Mouse (Mus musculus) midbrain, postnatal 0 days (tissue): ENCODE results near the gene Ofd1. TPM values are rescaled to one million over a fixed set of nuclear protein-coding genes. Genes with fewer than 3 reads are reported as not detected.

Experiments used
- ATAC-seq: fragments of 200-750 bp; cut with Nextera tagmentation; 2 replicates; pipeline ENCODE4 v1.8.0; 2017; ENCODE audit warnings: moderate number of reproducible peaks, mild to moderate bottlenecking, moderate TSS enrichment, moderate library complexity; ENCODE audit not compliant: low FRiP score
- DNase-seq: peaks from one replicate; pipeline ENCODE4 v3.0.0-alpha.2; 2015; ENCODE audit warnings: low spot score
- H3K27ac ChIP-seq: fragments of 300-500 bp; sonication (generic); 2 replicates; pipeline ENCODE4 v1.5.1; 2014; ENCODE audit warnings: low read depth, mild to moderate bottlenecking, low read length, mixed read lengths
- H3K27me3 ChIP-seq: fragments of 300-500 bp; sonication (generic); 2 replicates; pipeline ENCODE4 v1.6.1; 2014; ENCODE audit warnings: low read length, control low read depth, mixed read lengths; ENCODE audit not compliant: insufficient read depth
- H3K36me3 ChIP-seq: fragments of 300-500 bp; sonication (generic); 2 replicates; pipeline ENCODE4 v1.6.1; 2014; ENCODE audit warnings: low read length, control low read depth, mixed read lengths; ENCODE audit not compliant: insufficient read depth
- H3K4me1 ChIP-seq: fragments of 300-500 bp; sonication (generic); 2 replicates; pipeline ENCODE4 v1.6.1; 2014; ENCODE audit warnings: mild to moderate bottlenecking, control low read depth, antibody characterized with exemption, low read length, mixed read lengths; ENCODE audit not compliant: insufficient read depth
- H3K4me2 ChIP-seq: fragments of 300-500 bp; sonication (generic); 2 replicates; pipeline ENCODE4 v1.6.1; 2014; ENCODE audit warnings: low read depth, mild to moderate bottlenecking, low read length, mixed read lengths; ENCODE audit not compliant: poor library complexity, severe bottlenecking
- H3K4me3 ChIP-seq: fragments of 300-500 bp; sonication (generic); 2 replicates; pipeline ENCODE4 v1.5.1; 2014; ENCODE audit warnings: low read depth, mild to moderate bottlenecking, low read length, moderate library complexity
- H3K9ac ChIP-seq: fragments of 300-500 bp; sonication (generic); replicated peaks from 2 replicates; pipeline ENCODE4 v1.6.1; 2014; ENCODE audit warnings: mild to moderate bottlenecking, low read length, moderate library complexity, mixed read lengths; ENCODE audit not compliant: poor library complexity, severe bottlenecking
- H3K9me3 ChIP-seq: fragments of 300-500 bp; sonication (generic); 2 replicates; pipeline ENCODE4 v1.6.1; 2016; ENCODE audit warnings: low read length, control low read depth
- CTCF ChIP-seq: IDR thresholded peaks from 2 replicates; pipeline ENCODE4 v1.5.1; 2016; ENCODE audit warnings: antibody characterized with exemption, mild to moderate bottlenecking
- WGBS: fragments of 180-500 bp; shearing (Covaris S2); extraction: QIAGEN DNeasy Blood & Tissue Kit; methylation state at CpG from one replicate; pipeline ENCODE4 v1.1.7; 2014; 5-methylcytosine and 5-hydroxymethylcytosine counted together
- polyA plus RNA-seq: library from polyadenylated mRNA; unstranded; fragments of >200 nt; fragmentation: Nextera tagmentation; extraction: Ambion mirVana; gene quantifications from 2 replicates; pipeline ENCODE4 v1.2.1, GENCODE M21; 2015
- total RNA-seq: library from RNA; depleted of rRNA; stranded (reverse); fragments of >200 nt; gene quantifications from 2 replicates; pipeline ENCODE4 v1.2.3, GENCODE M21; 2014; rRNA removed

The Ofd1 gene
- total RNA-seq = 5.3 and 8.0 TPM in 2 replicates
- 6.4 and 6.7 TPM in 2 replicates for polyA plus RNA-seq

GRCm38 (mm10) chrX:166440616-166441063 lies at the start of gene Ofd1:
Gene Ofd1 (minus strand): TSS chrX:166440704.
- peak; percentile 99 for ATAC-seq

GRCm38 (mm10) chrX:166479365-166479983 lies 39.0 kb upstream of the Ofd1 start, which contains the start of gene Rab9:
Gene Rab9 (minus strand): TSS chrX:166479867.
- DNase-seq (peak; percentile 94), ATAC-seq (peak; percentile 99)
- no peak for TF ChIP-seq CTCF
- Histone ChIP-seq H3K27me3 (no peaks in the 10 kb centered on the region), H3K36me3 (no peaks in the 10 kb centered on the region), H3K27ac (peak within 1 kb of the TSS; percentile 76), H3K4me1 (no peaks in the 10 kb centered on the region), H3K4me2 (peak within 1 kb of the TSS; percentile 57), H3K9ac (peak within 1 kb of the TSS; percentile 68), H3K4me3 (peak within 1 kb of the TSS; percentile 54), H3K9me3 (no peaks in the 10 kb centered on the region)
- 17% methylated on average over 40 of the region's 41 CpGs for WGBS

More at GRCm38 (mm10) chrX:166440616-166441063, at the start of gene Ofd1:
- H3K4me3 ChIP-seq = peak within 1 kb of the TSS; percentile 58
- H3K27me3 ChIP-seq = no peaks in the 10 kb centered on the region; the same call in 1 of the 2 replicates
- H3K36me3 ChIP-seq = peaks cover 2% of the 10 kb centered on the region; the same call in 1 of the 2 replicates
- H3K9me3 ChIP-seq = no peaks in the 10 kb centered on the region
- TF ChIP-seq CTCF = no peak
- H3K9ac ChIP-seq = peak within 1 kb of the TSS; percentile 71
- peak; percentile 93 for DNase-seq
- H3K4me1 ChIP-seq = no peaks in the 10 kb centered on the region; the same call in 1 of the 2 replicates
- H3K4me2 ChIP-seq = peak within 1 kb of the TSS; percentile 54
- 13% methylated on average over 37 of the region's 44 CpGs for WGBS
- peak within 1 kb of the TSS; percentile 87 for H3K27ac ChIP-seq

DNA sequence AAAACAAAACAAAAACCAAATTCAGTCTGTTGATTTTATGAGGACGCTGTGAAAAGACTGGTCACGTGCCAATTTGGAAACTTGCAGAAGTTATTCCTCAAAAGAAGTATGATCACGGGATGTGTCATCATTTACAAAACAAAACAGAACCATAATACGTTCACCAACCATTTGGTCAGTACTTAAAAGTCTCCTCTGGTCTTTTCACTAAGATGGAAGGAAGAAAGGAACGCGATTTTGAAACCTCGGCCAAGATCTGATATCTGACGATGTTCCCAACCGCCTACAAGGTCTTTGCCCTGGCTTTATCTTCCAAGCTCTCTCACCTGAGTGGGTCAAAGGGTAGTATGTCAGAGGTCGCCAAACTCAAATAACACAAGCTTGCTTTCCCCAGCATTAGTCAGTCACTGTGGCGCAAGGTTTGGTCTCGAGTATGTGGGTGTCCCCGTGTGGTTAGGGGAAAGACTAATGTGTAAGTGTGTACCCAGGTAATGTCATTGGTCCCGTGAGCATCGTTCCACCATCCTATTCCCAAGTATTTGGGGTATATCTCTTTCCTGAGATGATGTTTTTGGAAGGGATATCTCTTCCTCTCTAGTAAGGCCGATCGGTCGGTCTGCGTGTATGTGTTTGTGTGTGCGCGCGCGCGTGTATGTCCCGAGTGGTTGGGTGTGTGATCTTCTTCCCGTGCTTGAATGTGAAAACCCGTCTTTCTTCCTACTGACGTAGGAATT lies 38.3 kb upstream of the Ofd1 start:
- peak overlapping the region; percentile 57 for H3K4me2 ChIP-seq
- peak; percentile 53 for ATAC-seq
- WGBS = 20% methylated on average over 28 of the region's 28 CpGs

DNA sequence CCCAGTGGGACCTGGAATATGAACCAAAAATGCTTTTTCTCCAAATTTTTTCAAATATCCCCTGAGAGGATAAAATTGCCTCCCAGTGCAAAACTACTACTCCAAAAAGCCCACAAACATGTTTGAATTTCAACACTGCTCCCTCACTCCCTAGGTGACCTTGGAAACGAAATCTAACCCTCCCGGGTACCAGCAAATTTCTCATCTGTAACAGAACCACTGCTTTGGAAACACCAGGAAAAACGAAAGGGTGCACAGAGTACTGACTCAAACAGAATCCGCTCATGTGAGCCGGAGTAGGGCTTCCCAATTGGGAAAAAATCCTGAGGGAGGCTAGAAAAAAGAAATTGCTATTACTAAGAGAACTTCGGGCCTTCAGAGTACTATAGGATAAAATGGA lies 36.9 kb upstream of the Ofd1 start:
- WGBS = 65% methylated on average over 6 of the region's 6 CpGs
- Histone ChIP-seq H3K27me3 (no peaks in the 10 kb centered on the region), H3K9ac (no peak overlapping the region), H3K4me1 (no peaks in the 10 kb centered on the region), H3K36me3 (no peaks in the 10 kb centered on the region), H3K9me3 (no peaks in the 10 kb centered on the region), H3K4me3 (no peak overlapping the region), H3K4me2 (peak overlapping the region; percentile 57), H3K27ac (no peak overlapping the region)
- no peak for TF ChIP-seq CTCF
- ATAC-seq (no peak), DNase-seq (no peak)

More for the DNA sequence above, 38.3 kb upstream of the Ofd1 start:
- Histone ChIP-seq H3K27me3 (no peaks in the 10 kb centered on the region), H3K27ac (peak overlapping the region; percentile 76), H3K36me3 (no peaks in the 10 kb centered on the region), H3K9ac (peak overlapping the region; percentile 68), H3K4me1 (no peaks in the 10 kb centered on the region), H3K4me3 (peak overlapping the region; percentile 54), H3K9me3 (no peaks in the 10 kb centered on the region)
- DNase-seq = peak; percentile 0
- no peak for TF ChIP-seq CTCF

DNA sequence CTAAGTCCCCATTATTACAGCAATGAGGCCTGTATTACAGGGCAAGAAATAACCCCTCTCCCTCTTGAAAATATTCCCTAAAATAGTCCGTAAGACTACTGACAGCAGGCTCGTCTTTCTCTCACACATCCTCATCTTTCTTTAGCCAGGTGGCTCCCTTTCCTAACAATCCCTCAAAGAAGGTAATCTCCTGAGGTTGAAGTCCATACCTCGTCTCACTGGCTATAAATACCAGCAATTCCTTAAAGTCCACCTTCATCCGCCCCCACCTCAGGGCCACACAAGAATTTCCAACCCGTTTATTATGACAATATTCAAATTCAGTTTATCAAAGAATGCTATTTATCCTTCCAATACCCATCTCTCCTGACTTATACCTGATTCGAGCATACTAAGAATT lies 32.1 kb upstream of the Ofd1 start:
- no peak overlapping the region for H3K27ac ChIP-seq
- no peaks in the 10 kb centered on the region for H3K9me3 ChIP-seq
- no peak overlapping the region for H3K4me3 ChIP-seq
- DNase-seq (no peak), ATAC-seq (no peak)
- H3K4me2 ChIP-seq = no peak overlapping the region
- H3K9ac ChIP-seq = no peak overlapping the region
- H3K36me3 ChIP-seq = no peaks in the 10 kb centered on the region
- WGBS = 88% methylated on average over 6 of the region's 6 CpGs
- no peak for TF ChIP-seq CTCF
- H3K27me3 ChIP-seq = no peaks in the 10 kb centered on the region
- H3K4me1 ChIP-seq = no peaks in the 10 kb centered on the region

DNA sequence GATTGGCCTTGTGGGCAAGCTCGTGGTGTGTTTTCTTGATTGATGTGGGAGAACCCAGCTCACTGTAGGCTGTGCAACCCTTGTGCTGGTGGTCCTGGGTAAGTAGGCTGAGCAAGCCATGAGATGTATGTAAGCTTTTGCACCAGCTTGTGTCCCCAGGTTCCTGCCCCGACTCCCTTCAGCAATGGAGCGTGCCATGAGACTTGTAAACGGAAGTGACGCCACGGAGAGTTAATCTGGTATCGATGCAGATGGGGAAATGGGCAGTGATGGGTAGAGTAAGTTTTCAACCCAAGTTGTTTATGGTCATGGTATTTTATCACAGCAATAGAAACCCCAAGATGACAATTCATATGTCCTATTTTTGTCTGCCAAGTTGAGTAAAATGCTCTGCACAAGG lies 27.8 kb upstream of the Ofd1 start:
- Histone ChIP-seq H3K4me2 (no peak overlapping the region), H3K4me1 (no peaks in the 10 kb centered on the region), H3K27ac (no peak overlapping the region), H3K9me3 (no peaks in the 10 kb centered on the region), H3K27me3 (no peaks in the 10 kb centered on the region), H3K9ac (no peak overlapping the region), H3K36me3 (no peaks in the 10 kb centered on the region), H3K4me3 (no peak overlapping the region)
- no peak for TF ChIP-seq CTCF
- ATAC-seq (no peak), DNase-seq (no peak)
- WGBS = 98% methylated on average over 7 of the region's 7 CpGs
